Mouse (Mus musculus) embryo, embryonic 10.5 days (tissue): Measurements from ENCODE around the gene Fam216b.

Experiments used
- DNase-seq: peaks from one replicate; pipeline ENCODE4 v3.0.0-alpha.2; 2015; ENCODE audit warnings: low spot score

The Fam216b gene

DNA sequence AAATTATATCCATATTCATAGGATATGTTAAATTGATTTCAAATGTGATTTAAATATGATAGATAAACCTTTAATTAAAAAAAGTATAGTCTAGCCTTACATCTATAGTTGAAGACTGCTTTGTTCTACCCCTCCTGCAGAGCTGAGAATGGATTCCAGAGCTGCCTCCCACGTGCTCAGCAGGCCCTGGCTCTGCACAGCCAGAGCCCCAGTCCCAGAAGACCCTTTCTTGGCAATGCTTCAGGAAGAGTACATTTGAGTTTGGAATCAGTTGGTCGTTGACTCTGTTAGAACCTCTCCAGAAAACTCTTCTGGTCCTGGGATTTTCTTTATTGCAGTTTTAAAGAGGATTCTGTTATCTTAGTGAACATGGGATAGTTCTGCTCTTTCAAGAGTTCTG, 45.7 kb downstream of the Fam216b start:
- no peak for DNase-seq

DNA sequence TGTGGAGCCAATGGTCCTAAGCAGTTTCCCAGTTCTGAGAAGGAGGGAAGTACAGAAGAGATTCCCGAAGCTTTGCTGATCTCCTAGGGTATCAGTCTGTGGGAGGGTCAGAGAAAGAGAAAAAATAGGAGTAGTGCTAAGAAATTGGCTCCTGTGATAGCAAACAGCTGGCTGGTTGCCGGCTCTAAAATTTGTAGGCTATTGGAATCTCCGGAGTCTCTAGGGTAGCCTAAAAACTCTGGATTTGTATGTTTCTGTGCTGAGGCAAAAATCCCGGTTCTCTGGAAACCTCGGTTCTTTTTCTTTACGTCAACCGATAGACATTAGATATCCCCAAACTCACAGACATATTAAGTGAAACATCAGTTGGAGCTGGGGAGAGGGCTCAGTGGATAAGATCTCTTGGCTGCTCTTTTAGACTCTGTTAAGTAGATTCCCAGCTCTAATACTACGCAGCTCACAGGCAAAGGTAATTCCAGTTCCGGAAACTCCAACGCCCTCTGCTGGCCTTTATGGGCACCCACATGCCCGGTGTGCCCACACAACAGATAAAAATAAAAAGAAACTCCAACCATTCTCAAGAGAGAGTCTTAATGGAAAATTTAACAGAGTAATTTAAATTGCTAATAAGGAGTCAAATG, 46.8 kb downstream of the Fam216b start:
- no peak for DNase-seq

DNA sequence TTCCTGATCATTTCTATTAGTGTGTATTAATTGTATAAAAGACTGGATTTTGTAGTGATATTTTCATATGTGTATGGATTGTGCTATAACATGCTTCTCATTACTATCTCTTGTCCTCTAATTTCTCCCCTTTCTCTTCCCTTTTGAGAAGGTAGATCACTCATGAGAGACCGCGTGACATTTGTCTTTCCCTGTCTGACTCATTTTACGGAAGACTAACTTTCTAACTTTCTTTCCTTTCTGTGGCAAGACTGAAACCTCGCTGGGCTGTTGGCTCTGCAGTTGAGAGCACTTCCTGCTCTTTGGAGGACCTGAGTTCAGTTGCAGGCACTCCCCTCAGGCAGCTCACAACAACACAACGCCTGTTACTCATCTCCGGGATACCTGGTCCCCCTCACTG, 48.2 kb downstream of the Fam216b start:
- DNase-seq, result no peak

DNA sequence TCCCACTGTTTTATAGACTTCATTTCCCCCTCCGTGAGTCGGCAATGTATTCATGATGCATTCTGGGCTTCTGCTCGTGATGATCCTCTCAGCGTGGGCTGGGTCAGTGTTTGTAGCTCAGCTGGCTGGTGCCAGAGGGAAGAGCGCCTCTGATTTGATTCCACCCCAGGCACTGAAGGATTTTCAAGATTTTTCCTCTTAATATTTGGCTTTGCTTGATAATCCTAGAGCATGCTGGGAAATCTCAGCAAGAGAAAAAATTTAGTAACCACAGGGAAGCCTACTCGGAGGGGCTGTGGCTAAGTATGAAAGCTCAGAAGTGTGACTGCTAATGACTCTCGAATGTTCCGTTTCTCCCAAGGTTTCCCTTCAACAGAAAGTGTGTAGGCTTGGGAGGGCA, 49.9 kb downstream of the Fam216b start:
- no peak for DNase-seq
